Mouse (Mus musculus): ENCODE data around the gene Lrrc4c. TPM values are rescaled to one million over a fixed set of nuclear protein-coding genes. Genes with fewer than 3 reads are reported as not detected.

Lrrc4c gene
- total and polyA plus RNA-seq, 3 experiments: not detected

GRCm38 (mm10) chr2:96402514-96402913 lies 84.5 kb downstream of the Lrrc4c start:
- Histone ChIP-seq H3K9ac (ENCODE audit: insufficient read depth, low read depth) (no peak overlapping the region), H3K4me3 (replicated peaks in 1 of 3; ENCODE audit: low read depth in 2 of 3, low read length in 2 of 3, poor library complexity in 1 of 3) (no peak overlapping the region), H3K27me3 (replicated peaks) (no peaks in the 10 kb centered on the region), H3K27ac (ENCODE audit: insufficient read depth, low read depth) (no peak overlapping the region), H3K79me2 (replicated peaks; ENCODE audit: control insufficient read depth, extremely low read depth, insufficient read depth, poor library complexity, severe bottlenecking) (no peaks in the 10 kb centered on the region), H3K4me2 (ENCODE audit: insufficient read depth, low read depth, poor library complexity, severe bottlenecking) (no peak overlapping the region), H3K36me3 (replicated peaks in 1 of 2; ENCODE audit: control insufficient read depth in 1 of 2, insufficient read depth in 1 of 2, low read length in 1 of 2) (no peaks in the 10 kb centered on the region), H3K9me3 (replicated peaks; ENCODE audit: low read length) (peaks cover 7% of the 10 kb centered on the region), H3K4me1 (ENCODE audit: control insufficient read depth in 1 of 2, insufficient read depth in 2 of 2) (no peaks in the 10 kb centered on the region)
- in situ Hi-C loops (cut with MboI; ENCODE audit: low pct_ligation_motif_present, low pct_unique_long_range_greater_than_20kb, low sequenced_read_pairs) (no loop called here), dilution Hi-C loops (cut with MboI; ENCODE audit: extremely low pct_ligation_motif_present, extremely low pct_unique_long_range_greater_than_20kb, low sequenced_read_pairs) (no loop called here)
- TF ChIP-seq USF2 (conservative IDR thresholded peaks at IDR 0.05; ENCODE audit: low read depth, low read length) (no peak), UBTF (IDR thresholded peaks at IDR 0.05; ENCODE audit: low read depth, low read length) (no peak), E2F4 (IDR thresholded peaks at IDR 0.05; ENCODE audit: insufficient replicate concordance, low read depth, low read length) (no peak), TCF12 (IDR thresholded peaks at IDR 0.05; ENCODE audit: low read depth, low read length) (no peak), EP300 (IDR thresholded peaks at IDR 0.05; ENCODE audit: low read length) (no peak), POLR2AphosphoS2 (IDR thresholded peaks at IDR 0.05; ENCODE audit: low read depth, low read length) (no peak), ZC3H11A (IDR thresholded peaks at IDR 0.05; ENCODE audit: low read depth, low read length) (no peak), IRF4 (IDR thresholded peaks at IDR 0.05; ENCODE audit: low read depth, low read length) (no peak), MEF2A (IDR thresholded peaks at IDR 0.05; ENCODE audit: borderline replicate concordance, low read depth, low read length) (no peak)
- DNase-seq (ENCODE audit: extremely low read depth): no peak

- H3K4me3 ChIP-seq (replicated peaks in 1 of 3; ENCODE audit: low read depth in 2 of 3, low read length in 2 of 3, poor library complexity in 1 of 3): no peak overlapping the region
- H3K4me2 ChIP-seq (ENCODE audit: insufficient read depth, low read depth, poor library complexity, severe bottlenecking): no peak overlapping the region
- H3K9ac ChIP-seq (ENCODE audit: insufficient read depth, low read depth): no peak overlapping the region
- dilution Hi-C loops (cut with MboI; ENCODE audit: extremely low pct_ligation_motif_present, extremely low pct_unique_long_range_greater_than_20kb, low sequenced_read_pairs) (no loop called here), in situ Hi-C loops (cut with MboI; ENCODE audit: low pct_ligation_motif_present, low pct_unique_long_range_greater_than_20kb, low sequenced_read_pairs) (no loop called here)
- no peak for DNase-seq (ENCODE audit: extremely low read depth)
- no peak overlapping the region for H3K27ac ChIP-seq (ENCODE audit: insufficient read depth, low read depth)
- no peaks in the 10 kb centered on the region for H3K79me2 ChIP-seq (replicated peaks; ENCODE audit: control insufficient read depth, extremely low read depth, insufficient read depth, poor library complexity, severe bottlenecking)
- no peaks in the 10 kb centered on the region for H3K27me3 ChIP-seq (replicated peaks)
- peaks cover 8% of the 10 kb centered on the region for H3K9me3 ChIP-seq (replicated peaks; ENCODE audit: low read length)
- TF ChIP-seq USF1 (IDR thresholded peaks at IDR 0.05; ENCODE audit: low read depth, low read length) (no peak), ZKSCAN1 (IDR thresholded peaks at IDR 0.05; ENCODE audit: borderline replicate concordance, low read depth, low read length) (no peak), ETS1 (conservative IDR thresholded peaks at IDR 0.05; ENCODE audit: low read depth, low read length) (no peak), RCOR1 (conservative IDR thresholded peaks at IDR 0.05; ENCODE audit: low read depth, low read length) (no peak), ZMIZ1 (IDR thresholded peaks at IDR 0.05; ENCODE audit: low read depth, low read length) (no peak), MAX (IDR thresholded peaks at IDR 0.05; ENCODE audit: low read length) (no peak), GABPA (IDR thresholded peaks at IDR 0.05; ENCODE audit: insufficient replicate concordance, low read depth, low read length) (no peak), IRF4 (IDR thresholded peaks at IDR 0.05; ENCODE audit: low read depth, low read length) (no peak), SMC3 (IDR thresholded peaks at IDR 0.05; ENCODE audit: low read depth, low read length) (no peak), CTCF (conservative IDR thresholded peaks at IDR 0.05 in 1 of 2, IDR thresholded peaks at IDR 0.05 in 1 of 2; ENCODE audit: low read depth in 2 of 2, low read length in 2 of 2) (no peak), ZNF384 (IDR thresholded peaks at IDR 0.05; ENCODE audit: low read depth, low read length) (no peak), CHD1 (IDR thresholded peaks at IDR 0.05; ENCODE audit: low read depth, low read length) (no peak), MEF2A (IDR thresholded peaks at IDR 0.05; ENCODE audit: borderline replicate concordance, low read depth, low read length) (no peak)
- no peaks in the 10 kb centered on the region for H3K36me3 ChIP-seq (replicated peaks in 1 of 2; ENCODE audit: control insufficient read depth in 1 of 2, insufficient read depth in 1 of 2, low read length in 1 of 2)
- H3K4me1 ChIP-seq (ENCODE audit: control insufficient read depth in 1 of 2, insufficient read depth in 2 of 2): no peaks in the 10 kb centered on the region
Measured at GRCm38 (mm10) chr2:96406856-96407255, 88.9 kb downstream of the Lrrc4c start.

Data from CH12.LX (cell line).